Mouse (Mus musculus) thymus, adult 18-20 months (tissue): Measurements from ENCODE around the gene Gm7361.
"Not testable (repeated sequence)": the region's sequence is repeated elsewhere in the genome, so short reads cannot be mapped to it uniquely, and the experiment has no call there.

Experiments
- DNase-seq, 2 experiments: peaks; one replicate each; pipeline ENCODE4 v3.0.0; 2022; ENCODE audit warnings: mixed read lengths in 2 of 2

Gene Gm7361

GRCm38 (mm10) chr5:26257391-26257790 is at the start of gene Gm7361:
TSS of gene Gm7361 (plus strand) at chr5:26257691.
- DNase-seq: not testable (repeated sequence)

DNA sequence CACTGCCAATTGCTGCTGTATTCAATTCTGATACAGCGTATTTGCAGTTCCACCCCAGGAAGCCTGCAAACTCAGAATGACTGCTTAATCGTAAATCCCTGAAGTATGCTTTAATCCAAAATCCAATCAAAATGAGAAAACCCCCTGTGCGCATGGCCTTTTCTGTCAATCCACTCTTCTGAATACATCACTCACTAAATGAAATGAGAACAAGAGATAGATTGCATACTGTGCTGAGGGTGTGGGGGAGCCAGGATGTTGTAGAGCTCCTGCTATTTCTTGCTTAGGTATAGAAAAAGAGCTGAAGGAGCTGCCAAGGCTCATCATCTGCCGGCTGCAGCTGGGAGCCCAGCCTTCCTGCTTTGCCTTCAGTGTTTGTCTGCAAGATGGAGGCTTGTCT is 46.5 kb upstream of the Gm7361 start:
- no peak for DNase-seq

DNA sequence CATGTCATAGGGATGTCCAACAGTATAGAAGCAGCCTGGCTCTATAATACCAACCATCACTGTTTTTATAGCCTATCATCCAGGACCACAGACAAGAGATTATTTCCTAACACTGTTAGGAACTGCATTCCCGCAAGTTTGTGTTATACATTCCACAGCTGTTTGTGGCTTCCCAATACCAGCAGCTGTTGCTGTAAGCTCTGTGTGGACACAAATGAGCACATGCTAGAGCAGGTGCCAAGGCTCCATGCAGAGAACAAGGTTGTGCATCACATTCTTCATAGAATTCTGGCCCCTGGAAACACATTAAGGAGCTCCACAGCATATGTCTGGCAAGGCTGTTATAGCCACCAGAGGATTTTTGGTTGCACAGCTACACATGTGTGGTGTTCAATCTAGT is 35.4 kb upstream of the Gm7361 start:
- DNase-seq: no peak

- not testable (repeated sequence) for DNase-seq
These were observed 9.2 kb downstream of the Gm7361 start for GRCm38 (mm10) chr5:26266656-26267055.

DNA sequence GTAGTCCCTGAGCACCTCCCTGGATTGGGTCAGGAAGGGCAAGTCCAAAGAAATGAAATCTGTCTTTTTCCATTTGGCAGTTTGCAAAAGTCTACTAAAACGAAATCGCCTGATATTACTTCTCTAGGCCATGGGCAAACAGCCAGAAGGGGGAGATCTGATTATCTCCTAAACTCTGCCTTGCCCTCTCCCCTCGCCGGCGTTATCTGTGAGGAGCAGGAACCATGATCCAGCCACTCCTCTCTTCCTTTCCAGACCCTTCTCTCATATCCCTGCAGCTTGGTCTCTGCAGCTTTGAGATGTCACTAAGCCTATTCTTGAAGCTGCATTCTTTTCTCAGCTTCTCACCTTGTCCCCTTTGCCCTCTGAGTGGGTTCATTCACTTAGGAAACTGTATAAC is 22.9 kb downstream of the Gm7361 start:
- DNase-seq: no peak

GRCm38 (mm10) chr5:26281717-26282116 is 24.2 kb downstream of the Gm7361 start:
- DNase-seq: no peak

DNA sequence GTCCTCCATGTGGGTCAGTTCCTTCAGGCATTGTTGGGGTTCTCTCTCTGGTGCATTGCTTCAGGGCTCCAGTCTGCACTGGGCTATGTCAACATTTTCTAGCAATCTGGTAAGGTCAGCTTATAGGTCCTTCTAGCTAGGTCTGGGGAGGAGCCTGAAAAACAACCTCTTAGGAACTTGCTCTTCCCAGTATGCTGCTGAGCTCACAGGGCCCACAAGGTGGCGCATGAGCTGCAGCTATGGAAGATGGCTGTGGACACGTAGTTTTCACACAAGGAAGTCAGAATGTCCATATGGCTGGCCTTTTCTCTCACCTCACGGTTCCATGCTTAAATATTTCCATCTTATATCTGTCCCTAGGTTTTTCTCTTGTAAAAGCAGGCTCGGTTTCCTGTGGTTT is 24.8 kb downstream of the Gm7361 start:
- no peak for DNase-seq

- DNase-seq: no peak
These were observed 25.9 kb downstream of the Gm7361 start for GRCm38 (mm10) chr5:26283399-26283798.

DNA sequence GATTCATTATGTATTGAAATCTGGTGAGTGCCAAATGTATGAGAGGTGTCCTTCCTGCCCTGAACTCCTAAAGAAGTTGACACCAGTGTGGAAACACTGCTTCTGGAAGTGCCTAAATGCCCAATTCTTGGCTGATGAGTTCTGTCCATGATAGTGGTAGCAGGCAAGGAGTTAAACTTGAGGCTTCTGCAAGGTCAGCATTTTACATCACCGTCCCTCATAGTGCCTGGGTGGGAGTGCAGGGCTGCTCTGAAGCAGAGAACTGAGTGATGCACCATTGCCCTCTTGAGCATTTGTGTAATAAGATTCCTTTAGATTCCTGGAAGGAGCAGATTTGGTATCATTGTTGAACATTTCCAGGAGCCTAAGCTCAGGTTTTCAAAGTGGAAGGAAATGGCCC is 34.1 kb downstream of the Gm7361 start:
- no peak for DNase-seq

DNA sequence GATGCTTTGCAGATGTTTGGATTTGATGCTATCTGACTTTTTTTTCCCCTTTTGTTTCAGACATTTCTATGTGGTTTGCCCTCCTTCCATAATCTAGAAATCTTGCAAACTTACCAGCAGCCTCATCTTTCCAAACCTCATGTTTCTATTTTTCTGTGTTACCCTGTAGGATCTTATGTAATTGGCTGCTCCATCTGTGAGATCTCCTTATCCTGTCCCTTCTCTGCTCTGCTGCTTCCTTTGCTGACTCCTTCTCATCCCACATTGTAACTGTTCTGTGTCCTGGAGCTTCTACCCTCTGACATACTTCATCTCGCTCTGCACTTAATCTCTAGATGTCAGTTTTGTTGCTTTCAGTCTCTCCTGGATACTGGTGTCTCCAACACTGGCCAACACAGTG is 35.8 kb downstream of the Gm7361 start:
- DNase-seq: no peak
